Mouse (Mus musculus) intestine, postnatal 0 days (tissue): Measurements from ENCODE around the gene Gdf11. TPM values are rescaled to one million over a fixed set of nuclear protein-coding genes. Genes with fewer than 3 reads are reported as not detected.

Source experiments
- ATAC-seq: fragments of 200-750 bp; cut with Nextera tagmentation; 2 replicates; pipeline ENCODE4 v1.8.0; 2017; ENCODE audit warnings: mild to moderate bottlenecking, moderate TSS enrichment, moderate library complexity
- H3K27ac ChIP-seq: fragments of 300-500 bp; sonication (generic); 2 replicates; pipeline ENCODE4 v1.5.1; 2014; ENCODE audit warnings: mild to moderate bottlenecking, low read depth, low read length, moderate library complexity
- H3K27me3 ChIP-seq: fragments of 300-500 bp; sonication (generic); replicated peaks from 2 replicates; pipeline ENCODE4 v1.6.1; 2014; ENCODE audit warnings: low read length, mixed read lengths; ENCODE audit not compliant: control insufficient read depth, insufficient read depth
- H3K36me3 ChIP-seq: fragments of 300-500 bp; sonication (generic); 2 replicates; pipeline ENCODE4 v1.6.1; 2014; ENCODE audit warnings: mild to moderate bottlenecking, moderate library complexity; ENCODE audit not compliant: control insufficient read depth, insufficient read depth
- H3K4me1 ChIP-seq: fragments of 300-500 bp; sonication (generic); replicated peaks from 2 replicates; pipeline ENCODE4 v1.6.1; 2014; ENCODE audit warnings: antibody characterized with exemption, low read length, mixed read lengths; ENCODE audit not compliant: control insufficient read depth, insufficient read depth
- H3K4me2 ChIP-seq: fragments of 300-500 bp; sonication (generic); replicated peaks from 2 replicates; pipeline ENCODE4 v1.6.1; 2014; ENCODE audit warnings: low read depth, mild to moderate bottlenecking, moderate library complexity
- H3K4me3 ChIP-seq: fragments of 300-500 bp; sonication (generic); 2 replicates; pipeline ENCODE4 v1.5.1; 2014; ENCODE audit warnings: low read depth, low read length
- H3K9ac ChIP-seq: fragments of 300-500 bp; sonication (generic); 2 replicates; pipeline ENCODE4 v1.6.1; 2014; ENCODE audit warnings: mild to moderate bottlenecking, low read depth, low read length
- H3K9me3 ChIP-seq: fragments of 300-500 bp; sonication (generic); 2 replicates; pipeline ENCODE4 v1.6.1; 2016; ENCODE audit warnings: mixed run types; ENCODE audit not compliant: control insufficient read depth
- CTCF ChIP-seq: sonication (generic); IDR thresholded peaks from 2 replicates; pipeline ENCODE4 v1.5.1; 2016; ENCODE audit warnings: low read depth, mild to moderate bottlenecking, control low read depth, antibody characterized with exemption, moderate library complexity
- WGBS: fragments of 180-500 bp; shearing (Covaris S2); extraction: QIAGEN DNeasy Blood & Tissue Kit; methylation state at CpG from one replicate; pipeline ENCODE4 v1.1.7; 2014; 5-methylcytosine and 5-hydroxymethylcytosine counted together
- polyA plus RNA-seq: library from polyadenylated mRNA; unstranded; fragments of >200 nt; fragmentation: Nextera tagmentation; extraction: Ambion mirVana; gene quantifications from 2 replicates; pipeline ENCODE4 v1.2.1, GENCODE M21; 2015

The Gdf11 gene
- polyA plus RNA-seq, 1 experiment from 2014 or later: 0.99 TPM

DNA sequence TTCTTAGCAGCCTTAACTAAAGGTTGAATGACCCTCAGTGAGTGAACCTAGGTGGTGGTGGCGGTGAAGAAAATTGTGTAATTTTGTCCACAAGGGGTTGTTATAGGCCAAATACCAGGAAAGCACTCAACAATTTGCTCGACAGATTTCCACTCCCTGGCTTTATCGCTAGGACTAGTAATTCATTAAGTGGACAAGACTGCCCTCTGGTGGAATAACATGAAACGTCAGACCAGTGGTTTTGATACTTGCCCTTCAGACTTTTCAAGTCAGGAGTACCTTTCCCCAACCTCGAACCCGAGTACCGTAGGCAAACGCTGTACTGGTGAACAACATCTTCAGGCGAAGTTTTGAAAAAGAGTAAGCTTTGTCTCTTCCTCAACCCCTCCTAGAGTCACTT is 3.9 kb upstream of the Gdf11 start:
- H3K9ac ChIP-seq: no peak overlapping the region
- no peaks in the 10 kb centered on the region for H3K36me3 ChIP-seq
- peak; percentile 52; the same call in 1 of the 2 replicates for ATAC-seq
- no peak overlapping the region for H3K27ac ChIP-seq
- under 1% methylated on average over 9 of the region's 9 CpGs for WGBS
- H3K9me3 ChIP-seq: no peaks in the 10 kb centered on the region
- H3K4me1 ChIP-seq: no peaks in the 10 kb centered on the region
- H3K4me2 ChIP-seq: peak overlapping the region; percentile 37
- peak; percentile 84 for TF ChIP-seq CTCF
- H3K27me3 ChIP-seq: peaks cover 19% of the 10 kb centered on the region
- H3K4me3 ChIP-seq: no peak overlapping the region

- Histone ChIP-seq H3K4me2 (peak overlapping the region; percentile 100), H3K27me3 (peaks cover 19% of the 10 kb centered on the region), H3K27ac (no peak overlapping the region), H3K4me3 (peak overlapping the region; percentile 53), H3K36me3 (no peaks in the 10 kb centered on the region), H3K4me1 (no peaks in the 10 kb centered on the region), H3K9me3 (no peaks in the 10 kb centered on the region), H3K9ac (0 out of 2 replicates have a peak overlapping the region, but pooled peaks have one; percentile 2)
- no peak for TF ChIP-seq CTCF
- 9% methylated on average over 9 of the region's 9 CpGs for WGBS
- no peak for ATAC-seq
These were observed 728 bp upstream of the Gdf11 start for GRCm38 (mm10) chr10:128892246-128892645.

- WGBS: 2% methylated on average over 40 of the region's 40 CpGs
These were observed 879 bp downstream of the Gdf11 start for GRCm38 (mm10) chr10:128890383-128891295.

DNA sequence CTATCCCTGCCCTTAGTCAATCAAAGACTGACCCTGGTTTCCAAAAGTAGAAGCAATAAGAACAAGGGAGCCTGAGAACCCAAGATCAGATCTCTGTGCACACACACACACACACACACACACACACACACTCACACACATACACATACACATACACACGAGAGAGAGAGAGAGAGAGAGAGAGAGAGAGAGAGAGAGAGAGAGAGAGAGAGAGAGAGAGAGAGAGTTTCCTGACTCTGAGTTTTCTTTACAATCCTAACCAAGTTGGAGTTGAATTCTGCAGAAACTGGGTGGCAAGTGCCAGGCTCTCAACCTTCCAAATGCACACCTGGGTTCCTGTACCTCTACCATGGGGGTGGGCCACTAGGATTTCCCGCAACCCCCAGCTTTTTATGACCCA is 1.7 kb downstream of the Gdf11 start:
- Histone ChIP-seq H3K9me3 (no peaks in the 10 kb centered on the region), H3K4me1 (no peaks in the 10 kb centered on the region), H3K27ac (no peak overlapping the region), H3K9ac (no peak overlapping the region), H3K36me3 (peaks cover 4% of the 10 kb centered on the region; the same call in 1 of the 2 replicates), H3K4me3 (no peak overlapping the region), H3K4me2 (peak overlapping the region; percentile 100), H3K27me3 (peaks cover 9% of the 10 kb centered on the region; the same call in 1 of the 2 replicates)
- TF ChIP-seq CTCF: no peak
- ATAC-seq: no peak
- 44% methylated on average over 1 of the region's 2 CpGs for WGBS

More at GRCm38 (mm10) chr10:128890383-128891295, 879 bp downstream of the Gdf11 start:
- Histone ChIP-seq H3K4me3 (peak overlapping the region; percentile 53), H3K36me3 (0 out of 2 replicates have a peak, but pooled peaks cover 3% of the 10 kb centered on the region), H3K4me1 (no peaks in the 10 kb centered on the region), H3K27ac (no peak overlapping the region), H3K9me3 (no peaks in the 10 kb centered on the region), H3K27me3 (peaks cover 9% of the 10 kb centered on the region; the same call in 1 of the 2 replicates), H3K9ac (peak overlapping the region; percentile 60), H3K4me2 (peak overlapping the region; percentile 100)
- no peak for TF ChIP-seq CTCF
- no peak; the same call in 1 of the 2 replicates for ATAC-seq

DNA sequence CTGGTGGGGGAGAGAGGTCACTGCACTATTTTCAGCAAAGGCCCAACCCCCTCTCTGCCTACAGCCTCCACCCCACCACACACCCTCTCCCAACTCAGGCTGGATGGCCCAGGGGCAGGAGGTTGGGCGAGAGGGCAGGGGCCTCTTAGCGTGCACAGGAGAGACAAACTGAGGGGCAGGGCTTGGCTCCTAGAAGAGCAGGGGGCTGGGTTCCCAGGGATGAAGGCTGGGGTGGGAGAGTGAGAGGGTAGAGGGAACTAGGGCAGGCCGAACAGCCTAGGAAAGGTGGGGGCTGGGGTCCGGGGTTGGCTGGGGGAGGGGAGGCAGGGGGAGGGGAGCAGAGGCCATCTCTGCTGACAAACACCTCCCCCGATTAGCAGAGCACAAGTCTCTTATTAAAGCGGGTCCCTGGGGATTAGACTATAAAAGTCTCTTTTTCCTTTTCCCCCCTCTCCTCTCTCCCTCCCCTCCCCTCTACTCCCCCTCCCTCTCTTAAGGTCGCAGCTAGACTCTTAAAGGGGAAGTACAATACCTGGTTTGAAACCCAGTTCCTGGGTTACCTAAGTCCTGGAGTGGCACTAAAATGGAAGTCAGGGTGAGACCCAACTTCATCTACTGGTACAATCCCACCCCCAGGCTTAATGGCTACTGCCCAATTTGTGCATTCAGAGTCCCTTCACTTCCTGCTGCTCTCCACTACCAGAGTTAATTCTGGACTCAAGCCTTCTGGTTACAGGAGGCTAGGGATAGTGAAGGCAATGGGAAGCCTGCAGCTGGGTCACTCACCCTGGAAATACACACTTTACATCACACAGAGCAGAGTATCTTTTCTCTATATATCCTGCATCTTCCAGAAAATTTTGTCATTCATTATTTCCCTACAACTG is 2.3 kb downstream of the Gdf11 start:
- TF ChIP-seq CTCF: no peak
- Histone ChIP-seq H3K4me1 (no peaks in the 10 kb centered on the region), H3K9me3 (no peaks in the 10 kb centered on the region), H3K9ac (no peak overlapping the region), H3K4me3 (no peak overlapping the region), H3K27me3 (0 out of 2 replicates have a peak, but pooled peaks cover 4% of the 10 kb centered on the region), H3K36me3 (peaks cover 6% of the 10 kb centered on the region; the same call in 1 of the 2 replicates), H3K4me2 (peak overlapping the region; percentile 48), H3K27ac (no peak overlapping the region)
- WGBS: 10% methylated on average over 6 of the region's 7 CpGs
- ATAC-seq: no peak

GRCm38 (mm10) chr10:128882067-128882466 is 9.5 kb downstream of the Gdf11 start:
- Histone ChIP-seq H3K27ac (no peak overlapping the region), H3K36me3 (peaks cover 17% of the 10 kb centered on the region), H3K4me3 (no peak overlapping the region), H3K9ac (no peak overlapping the region), H3K9me3 (no peaks in the 10 kb centered on the region), H3K4me2 (no peak overlapping the region), H3K27me3 (no peaks in the 10 kb centered on the region), H3K4me1 (no peaks in the 10 kb centered on the region)
- no peak for ATAC-seq
- TF ChIP-seq CTCF: no peak
- WGBS: 93% methylated on average over 5 of the region's 5 CpGs
